Mouse (Mus musculus) liver, postnatal 0 days (tissue): Measurements from ENCODE around the gene Alox8.

Source experiments
- CTCF ChIP-seq: sonication (generic); IDR thresholded peaks from 2 replicates; pipeline ENCODE4 v1.5.1; 2016; ENCODE audit warnings: antibody characterized with exemption, low read depth
- EP300 ChIP-seq: IDR thresholded peaks from 2 replicates; pipeline ENCODE4 v1.6.1; 2016; ENCODE audit warnings: antibody characterized with exemption, low read depth, mild to moderate bottlenecking

DNA sequence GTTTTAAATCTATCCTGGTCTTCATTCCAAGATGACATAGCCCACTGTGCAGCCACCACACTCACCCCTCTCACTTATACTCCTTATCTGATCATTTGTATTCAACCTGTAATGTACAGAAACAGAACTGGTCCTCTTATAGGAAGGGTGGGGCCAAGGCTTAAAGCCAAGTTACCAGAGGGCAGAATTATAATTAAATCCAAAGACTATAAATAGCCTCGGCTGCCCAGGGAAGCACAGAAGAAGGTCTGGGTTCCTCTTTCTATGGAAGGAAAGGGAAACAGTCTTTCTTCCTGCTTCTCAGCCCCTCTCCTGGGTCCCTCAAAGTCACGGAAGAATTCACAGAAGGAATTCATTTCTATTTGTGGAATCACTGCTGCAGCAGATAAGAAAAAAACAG is 48.0 kb upstream of the Alox8 start:
- no peak for TF ChIP-seq CTCF
- no peak for TF ChIP-seq EP300
